Mouse (Mus musculus) heart, embryonic 11.5 days (tissue): Measurements from ENCODE around the gene Slc35e3. TPM values are rescaled to one million over a fixed set of nuclear protein-coding genes. Genes with fewer than 3 reads are reported as not detected.

ENCODE experiments used
- ATAC-seq: fragments of 200-750 bp; cut with Nextera tagmentation; replicated peaks from 2 replicates; pipeline ENCODE4 v1.8.0; 2017; ENCODE audit warnings: moderate library complexity; ENCODE audit not compliant: insufficient number of reproducible peaks, low FRiP score, low TSS enrichment
- H3K27ac ChIP-seq: fragments of 300-500 bp; sonication (generic); 2 replicates; pipeline ENCODE4 v1.5.1; 2014; ENCODE audit warnings: mild to moderate bottlenecking, low read depth, low read length
- H3K27me3 ChIP-seq: fragments of 300-500 bp; sonication (generic); 2 replicates; pipeline ENCODE4 v1.6.1; 2014; ENCODE audit warnings: mild to moderate bottlenecking, low read length, mixed read lengths; ENCODE audit not compliant: control insufficient read depth, insufficient read depth
- H3K36me3 ChIP-seq: fragments of 300-500 bp; sonication (generic); 2 replicates; pipeline ENCODE4 v1.6.1; 2014; ENCODE audit warnings: mild to moderate bottlenecking, low read length, moderate library complexity, mixed read lengths; ENCODE audit not compliant: control insufficient read depth, insufficient read depth
- H3K4me1 ChIP-seq: fragments of 300-500 bp; sonication (generic); 2 replicates; pipeline ENCODE4 v1.6.1; 2014; ENCODE audit warnings: low read length; ENCODE audit not compliant: control insufficient read depth, insufficient read depth
- H3K4me2 ChIP-seq: fragments of 300-500 bp; sonication (generic); 2 replicates; pipeline ENCODE4 v1.6.1; 2014; ENCODE audit warnings: mild to moderate bottlenecking, moderate library complexity
- H3K4me3 ChIP-seq: fragments of 300-500 bp; sonication (generic); 2 replicates; pipeline ENCODE4 v1.5.1; 2014; ENCODE audit warnings: low read depth, low read length
- H3K9ac ChIP-seq: fragments of 300-500 bp; sonication (generic); 2 replicates; pipeline ENCODE4 v1.6.1; 2014; ENCODE audit warnings: mild to moderate bottlenecking, low read depth, low read length, moderate library complexity
- H3K9me3 ChIP-seq: fragments of 300-500 bp; sonication (generic); replicated peaks from 2 replicates; pipeline ENCODE4 v1.6.1; 2016; ENCODE audit warnings: low read length; ENCODE audit not compliant: control insufficient read depth
- WGBS: fragments of 180-500 bp; shearing (Covaris S2); extraction: QIAGEN DNeasy Blood & Tissue Kit; methylation state at CpG from one replicate; pipeline ENCODE4 v1.1.7; 2014; ENCODE audit not compliant: insufficient replicate concordance; 5-methylcytosine and 5-hydroxymethylcytosine counted together
- polyA plus RNA-seq: library from polyadenylated mRNA; unstranded; fragments of >200 nt; fragmentation: Nextera tagmentation; extraction: Ambion mirVana; gene quantifications from 2 replicates; pipeline ENCODE4 v1.2.1, GENCODE M21; 2014

The Slc35e3 gene
- polyA plus RNA-seq, 1 experiment from 2014 or later, result 6.9 TPM

- ATAC-seq, result no peak
- H3K36me3 ChIP-seq, result peaks cover 51% of the 10 kb centered on the region
- H3K4me1 ChIP-seq, result no peaks in the 10 kb centered on the region
- 88% methylated on average over 11 of the region's 11 CpGs for WGBS
- H3K9me3 ChIP-seq, result no peaks in the 10 kb centered on the region
- H3K9ac ChIP-seq, result no peak overlapping the region
- H3K4me3 ChIP-seq, result no peak overlapping the region
- H3K4me2 ChIP-seq, result no peak overlapping the region
- no peaks in the 10 kb centered on the region for H3K27me3 ChIP-seq
- H3K27ac ChIP-seq, result no peak overlapping the region
These were observed 19.1 kb upstream of the Slc35e3 start for GRCm38 (mm10) chr10:117765116-117765894.

- Histone ChIP-seq H3K9ac (no peak overlapping the region), H3K4me2 (no peak overlapping the region), H3K27me3 (no peaks in the 10 kb centered on the region), H3K4me3 (no peak overlapping the region), H3K27ac (no peak overlapping the region), H3K36me3 (peaks cover 51% of the 10 kb centered on the region), H3K4me1 (no peaks in the 10 kb centered on the region), H3K9me3 (no peaks in the 10 kb centered on the region)
- ATAC-seq, result no peak
- 94% methylated on average over 6 of the region's 6 CpGs for WGBS
These were observed 18.4 kb upstream of the Slc35e3 start for GRCm38 (mm10) chr10:117764598-117764997.

- Histone ChIP-seq H3K4me1 (no peaks in the 10 kb centered on the region), H3K36me3 (peaks cover 59% of the 10 kb centered on the region), H3K4me2 (no peak overlapping the region), H3K9me3 (no peaks in the 10 kb centered on the region), H3K9ac (no peak overlapping the region), H3K4me3 (no peak overlapping the region), H3K27me3 (no peaks in the 10 kb centered on the region), H3K27ac (no peak overlapping the region)
- 94% methylated on average over 16 of the region's 16 CpGs for WGBS
- ATAC-seq, result no peak
These were observed 17.5 kb upstream of the Slc35e3 start for GRCm38 (mm10) chr10:117763588-117764190.

GRCm38 (mm10) chr10:117762966-117763365 is 16.8 kb upstream of the Slc35e3 start:
- Histone ChIP-seq H3K27me3 (no peaks in the 10 kb centered on the region), H3K27ac (no peak overlapping the region), H3K36me3 (peaks cover 65% of the 10 kb centered on the region), H3K4me2 (no peak overlapping the region), H3K9ac (no peak overlapping the region), H3K4me3 (no peak overlapping the region), H3K9me3 (no peaks in the 10 kb centered on the region), H3K4me1 (no peaks in the 10 kb centered on the region)
- no peak for ATAC-seq
- WGBS, result 92% methylated on average over 12 of the region's 12 CpGs

DNA sequence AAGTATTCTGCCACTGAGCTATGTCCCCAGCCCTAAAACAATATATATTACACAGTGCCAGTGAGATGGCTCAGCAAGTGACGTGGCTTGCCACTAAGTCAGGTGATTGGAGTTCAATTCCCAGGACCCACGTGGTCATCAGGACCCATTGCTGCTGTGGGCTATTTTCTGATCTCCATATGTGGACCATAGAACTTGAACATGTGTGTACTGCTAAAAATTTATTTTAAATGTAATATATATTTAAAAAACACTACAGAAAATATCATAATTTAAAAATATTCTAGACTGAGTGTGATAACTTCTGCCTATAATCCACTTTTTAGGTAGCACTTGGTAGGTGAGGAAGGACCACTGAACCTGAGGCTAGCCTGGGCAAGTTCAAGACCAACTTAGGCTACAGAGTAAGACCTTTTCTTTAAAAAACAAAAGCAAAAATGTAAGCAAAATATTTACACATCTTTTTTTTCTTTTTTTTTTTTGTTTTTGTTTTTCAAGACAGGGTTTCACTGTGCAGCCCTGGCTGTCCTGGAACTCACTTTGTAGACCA is 16.2 kb upstream of the Slc35e3 start:
- Histone ChIP-seq H3K4me1 (no peaks in the 10 kb centered on the region), H3K36me3 (peaks cover 68% of the 10 kb centered on the region), H3K9ac (no peak overlapping the region), H3K27ac (no peak overlapping the region), H3K4me2 (no peak overlapping the region), H3K4me3 (no peak overlapping the region), H3K27me3 (no peaks in the 10 kb centered on the region), H3K9me3 (no peaks in the 10 kb centered on the region)
- 91% methylated on average over 2 of the region's 2 CpGs for WGBS
- no peak for ATAC-seq

- no peak for ATAC-seq
- H3K4me2 ChIP-seq, result no peak overlapping the region
- H3K27me3 ChIP-seq, result no peaks in the 10 kb centered on the region
- 93% methylated on average over 6 of the region's 6 CpGs for WGBS
- H3K27ac ChIP-seq, result no peak overlapping the region
- no peaks in the 10 kb centered on the region for H3K9me3 ChIP-seq
- H3K4me3 ChIP-seq, result no peak overlapping the region
- peaks cover 70% of the 10 kb centered on the region for H3K36me3 ChIP-seq
- H3K4me1 ChIP-seq, result no peaks in the 10 kb centered on the region
- H3K9ac ChIP-seq, result no peak overlapping the region
These were observed 15.4 kb upstream of the Slc35e3 start for GRCm38 (mm10) chr10:117761551-117761950.

GRCm38 (mm10) chr10:117760831-117761335 is 14.7 kb upstream of the Slc35e3 start:
- no peaks in the 10 kb centered on the region for H3K4me1 ChIP-seq
- no peak overlapping the region for H3K27ac ChIP-seq
- H3K4me3 ChIP-seq, result no peak overlapping the region
- H3K9ac ChIP-seq, result no peak overlapping the region
- no peaks in the 10 kb centered on the region for H3K9me3 ChIP-seq
- WGBS, result 93% methylated on average over 9 of the region's 9 CpGs
- H3K27me3 ChIP-seq, result no peaks in the 10 kb centered on the region
- H3K4me2 ChIP-seq, result no peak overlapping the region
- H3K36me3 ChIP-seq, result peaks cover 72% of the 10 kb centered on the region
- no peak for ATAC-seq

- H3K36me3 ChIP-seq, result peaks cover 72% of the 10 kb centered on the region
- WGBS, result 92% methylated on average over 10 of the region's 10 CpGs
- H3K4me1 ChIP-seq, result no peaks in the 10 kb centered on the region
- H3K27me3 ChIP-seq, result no peaks in the 10 kb centered on the region
- no peak for ATAC-seq
- H3K27ac ChIP-seq, result no peak overlapping the region
- H3K9ac ChIP-seq, result no peak overlapping the region
- no peak overlapping the region for H3K4me2 ChIP-seq
- H3K4me3 ChIP-seq, result no peak overlapping the region
- no peaks in the 10 kb centered on the region for H3K9me3 ChIP-seq
These were observed 13.9 kb upstream of the Slc35e3 start for GRCm38 (mm10) chr10:117759844-117760630.
